Mouse (Mus musculus) stomach, postnatal 0 days (tissue): ENCODE results near the gene Zbtb20.

Source experiments
- CTCF ChIP-seq: IDR thresholded peaks from 2 replicates; pipeline ENCODE4 v1.5.1; 2016; ENCODE audit warnings: antibody characterized with exemption, low read depth, mild to moderate bottlenecking, moderate library complexity
- EP300 ChIP-seq: optimal IDR thresholded peaks from 2 replicates; pipeline ENCODE3; 2016; ENCODE audit warnings: antibody characterized with exemption

DNA sequence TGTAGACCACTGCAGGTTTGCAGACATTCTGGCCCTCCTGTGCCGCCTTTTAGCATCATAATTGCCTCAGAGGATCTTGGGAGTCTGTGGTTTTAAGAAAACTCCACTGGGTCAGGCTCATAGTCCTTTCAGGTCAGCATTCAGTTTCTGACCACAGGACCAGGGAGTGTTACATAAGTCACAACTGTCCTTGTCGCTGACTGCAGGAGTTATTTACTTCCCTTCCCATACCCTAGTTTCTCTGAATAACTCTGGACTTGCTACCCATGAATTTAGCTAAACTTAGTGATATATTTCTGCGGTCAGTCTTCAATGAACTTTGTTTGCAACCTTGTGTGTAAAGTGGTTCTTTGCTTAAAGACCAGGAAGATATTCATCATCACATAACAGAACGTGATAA lies 669.6 kb downstream of the Zbtb20 start:
- TF ChIP-seq EP300, result no peak
- no peak for TF ChIP-seq CTCF
